Mouse (Mus musculus) neural tube, postnatal 0 days (tissue): ENCODE data around the gene Ctdspl2. TPM values are rescaled to one million over a fixed set of nuclear protein-coding genes. Genes with fewer than 3 reads are reported as not detected.

Source experiments
- microRNA-seq: library from miRNA; unstranded; fragments of <30 nt; microRNA quantifications from one replicate; pipeline ENCODE4, GENCODE M21; 2016
- polyA plus RNA-seq: library from polyadenylated mRNA; unstranded; fragments of >200 nt; fragmentation: Nextera tagmentation; extraction: Ambion mirVana; gene quantifications from 2 replicates; pipeline ENCODE4 v1.2.1, GENCODE M21; 2015

The Ctdspl2 gene
- polyA plus RNA-seq: 26.0 and 28.9 TPM in 2 replicates

DNA sequence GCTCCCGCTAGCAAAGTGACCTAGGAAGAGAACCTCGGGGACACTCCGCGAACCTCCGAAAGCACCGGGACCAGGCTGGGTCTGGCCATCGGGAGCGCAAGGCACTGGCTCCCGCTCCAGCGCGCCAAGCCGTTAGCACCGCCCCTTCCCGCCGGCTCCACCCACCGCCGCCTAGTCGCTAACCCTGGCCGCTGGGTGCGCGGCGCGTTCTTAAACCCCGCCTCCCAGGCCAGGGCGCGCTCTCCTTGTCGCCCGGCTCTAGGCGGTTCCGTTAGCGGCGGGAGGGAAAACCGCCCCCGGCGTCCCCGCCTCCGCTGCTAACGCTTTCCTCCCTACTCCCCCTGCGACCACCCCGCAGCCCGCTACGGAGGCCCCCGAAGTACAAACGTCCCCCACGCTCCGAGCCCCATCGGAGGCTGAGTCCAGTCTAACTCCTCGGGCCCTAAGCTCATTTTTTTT lies at the start of gene Ctdspl2, which contains the start of gene Mageb3:
Gene Ctdspl2, plus strand, starts transcription at position 237 of the 459 bp plus-strand sequence.
Gene Mageb3, minus strand, starts transcription at position 328 of the 459 bp plus-strand sequence.

DNA sequence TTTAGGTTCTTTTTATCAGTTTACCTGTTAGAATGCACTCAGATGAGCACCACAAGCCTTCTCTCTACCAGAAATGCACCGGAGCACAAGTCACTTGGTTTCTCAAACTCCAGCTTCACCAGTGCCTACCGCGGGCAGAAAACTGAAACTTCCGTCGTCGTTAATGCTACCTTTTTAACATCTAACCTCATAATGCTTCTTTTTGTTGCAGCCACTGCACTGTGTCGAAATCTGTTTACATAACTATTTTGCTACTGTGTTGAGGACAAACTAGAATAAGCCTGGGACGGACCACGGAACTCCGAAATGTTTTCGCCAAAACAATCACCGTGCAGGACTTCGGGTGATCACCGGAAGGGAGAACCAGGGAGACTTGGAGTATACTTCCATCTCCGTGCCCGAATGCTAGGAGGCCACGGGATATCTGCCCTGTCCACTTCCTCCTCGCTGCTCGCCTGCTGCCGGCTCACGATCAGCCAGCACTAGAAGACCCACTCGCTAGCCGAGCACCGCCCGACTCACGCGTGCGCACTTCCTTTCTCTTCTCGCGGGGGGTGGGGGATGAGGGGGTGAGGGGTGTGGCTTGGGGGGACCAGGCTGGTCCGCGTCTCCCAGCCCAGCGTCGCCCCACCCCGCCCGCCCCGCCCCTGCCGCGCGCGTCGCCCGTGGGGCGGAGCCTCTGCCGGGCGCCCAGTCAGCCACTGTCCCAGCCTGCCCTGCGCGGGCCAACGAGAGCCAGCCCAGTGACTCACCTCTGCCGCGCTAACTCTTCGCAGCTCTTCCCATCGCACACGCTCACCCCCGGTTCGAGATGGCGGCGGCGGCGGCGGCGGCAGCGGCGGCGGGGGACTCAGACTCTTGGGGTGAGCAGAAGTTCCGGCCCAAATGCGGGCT lies 72.3 kb downstream of the Ctdspl2 start, which contains the start of gene Eif3j1:
Gene Eif3j1, plus strand, starts transcription at position 685 of the 894 bp plus-strand sequence.

Small RNA genes within 50 kb of the gene (microRNA-seq; reads per million reads assigned to microRNA genes)
- gene Gm47314: not detected

Other genes starting within 250 kb of the Ctdspl2 start
- 15.8 and 17.8 TPM in 2 replicates for gene Frmd5, start 148.9 kb upstream of the Ctdspl2 start, polyA plus RNA-seq
- 65.6 and 82.9 TPM in 2 replicates for gene Casc4, start 89.0 kb upstream of the Ctdspl2 start, polyA plus RNA-seq
- 0.25 and 0.34 TPM in 2 replicates for gene Mageb3, start 91 bp downstream of the Ctdspl2 start, polyA plus RNA-seq
- 13.6 and 13.7 TPM in 2 replicates for gene Eif3j1, start 72.5 kb downstream of the Ctdspl2 start, polyA plus RNA-seq
- 4.3 and 5.4 TPM in 2 replicates for gene Spg11, start 162.4 kb downstream of the Ctdspl2 start, polyA plus RNA-seq
- 208 and 236 TPM in 2 replicates for gene B2m, start 191.7 kb downstream of the Ctdspl2 start, polyA plus RNA-seq
- not detected in 2 replicates for gene Trim69, start 204.7 kb downstream of the Ctdspl2 start, polyA plus RNA-seq
- gene Patl2, start 230.2 kb downstream of the Ctdspl2 start, polyA plus RNA-seq: 0.08 TPM in 1 of 2 replicates, not detected in the other
- gene Terb2, start 230.3 kb downstream of the Ctdspl2 start, polyA plus RNA-seq: not detected in 2 replicates